Mouse (Mus musculus) left cerebral cortex, adult 2 months (tissue): Measurements from ENCODE around the gene 1700067K01Rik. TPM values are rescaled to one million over a fixed set of nuclear protein-coding genes. Genes with fewer than 3 reads are reported as not detected.

Source experiments
- DNase-seq, 2 experiments: peaks; one replicate each; pipeline ENCODE4 v3.0.0; 2021 to 2022; ENCODE audit warnings: low spot score in 2 of 2, mixed read lengths in 1 of 2; ENCODE audit errors: extremely low spot score in 1 of 2
- H3K27ac ChIP-seq: fragments of 200-600 bp; 2 replicates; pipeline ENCODE4 v1.8.1; 2022
- H3K4me3 ChIP-seq: fragments of 200-600 bp; 2 replicates; pipeline ENCODE4 v1.8.1; 2022
- CTCF ChIP-seq: fragments of 200-600 bp; IDR thresholded peaks from 2 replicates; pipeline ENCODE4 v1.8.1; 2022; ENCODE audit warnings: antibody characterized with exemption, mild to moderate bottlenecking, moderate library complexity
- intact Hi-C: fragments of 180-260 bp; cut with DNase I; formaldehyde crosslinking; loops from one replicate; pipeline ENCODE4 v1.15.1; 2025
- total RNA-seq, 2 experiments: library from RNA; stranded (reverse); gene quantifications; 2 replicates each; pipeline ENCODE4 v1.2.3; 2021

Gene 1700067K01Rik
- total RNA-seq, 2 experiments from 2014 or later = 0.41 TPM; not detected in 1

GRCm38 (mm10) chr8:83990170-83990569 is 11.1 kb upstream of the 1700067K01Rik start:
- DNase-seq = no peak
- Histone ChIP-seq H3K4me3 (no peak overlapping the region), H3K27ac (no peak overlapping the region)
- intact Hi-C loops = no loop called here
- TF ChIP-seq CTCF = no peak

- H3K4me3 ChIP-seq = no peak overlapping the region
- no peak for TF ChIP-seq CTCF
- H3K27ac ChIP-seq = no peak overlapping the region
- no peak for DNase-seq
- intact Hi-C loops = no loop called here
Observed at GRCm38 (mm10) chr8:83992488-83992887, 8.8 kb upstream of the 1700067K01Rik start.

GRCm38 (mm10) chr8:83994030-83994429 is 7.3 kb upstream of the 1700067K01Rik start:
- TF ChIP-seq CTCF = no peak
- intact Hi-C loops = loop anchor here (2.0 kb wide), 1 partner anchor 17 kb away; no protein-coding TSS in a partner anchor
- no peak for DNase-seq

GRCm38 (mm10) chr8:83995973-83996372 is 5.3 kb upstream of the 1700067K01Rik start:
- intact Hi-C loops = loop anchor here (2.0 kb wide), 3 partner anchors 19 to 97 kb away; partner anchors contain the start of genes Asf1b and Gm10644
- DNase-seq = no peak
- peak overlapping the region; percentile 86 for H3K27ac ChIP-seq
- no peak for TF ChIP-seq CTCF
- no peak overlapping the region for H3K4me3 ChIP-seq

More at GRCm38 (mm10) chr8:83994030-83994429, 7.3 kb upstream of the 1700067K01Rik start:
- H3K4me3 ChIP-seq = no peak overlapping the region
- H3K27ac ChIP-seq = no peak overlapping the region

GRCm38 (mm10) chr8:83996567-83997505 is 4.5 kb upstream of the 1700067K01Rik start:
- DNase-seq = peak; percentile 66 to 83
- H3K4me3 ChIP-seq = peak overlapping the region; percentile 63
- no peak for TF ChIP-seq CTCF
- H3K27ac ChIP-seq = peak overlapping the region; percentile 86
- intact Hi-C loops = loop anchor here (2.0 kb wide), 2 partner anchors 42 to 98 kb away; partner anchors contain the start of genes Asf1b and Gm10644

- DNase-seq = peak in 1 of 2 experiments; percentile 64
- H3K27ac ChIP-seq = peak within 1 kb of the TSS; percentile 86
- intact Hi-C loops = loop anchor here (2.0 kb wide), 2 partner anchors 43 to 99 kb away; partner anchors contain the start of genes Asf1b and Gm10644
- TF ChIP-seq CTCF = no peak
- peak within 1 kb of the TSS; percentile 70 for H3K4me3 ChIP-seq
Observed at GRCm38 (mm10) chr8:83997511-83998141, 3.7 kb upstream of the 1700067K01Rik start, which contains the start of gene Samd1. Samd1 (plus strand) TSS chr8:83997672.

- Histone ChIP-seq H3K4me3 (peak overlapping the region; percentile 70), H3K27ac (0 out of 2 replicates have a peak overlapping the region, but pooled peaks have one; percentile 25)
- intact Hi-C loops = no loop called here
- DNase-seq = peak in 1 of 2 experiments; percentile 54
- TF ChIP-seq CTCF = peak; percentile 48
Observed at GRCm38 (mm10) chr8:83998231-83999056, 2.9 kb upstream of the 1700067K01Rik start.

- intact Hi-C loops = no loop called here
- no peak for TF ChIP-seq CTCF
- Histone ChIP-seq H3K4me3 (peak overlapping the region; percentile 70), H3K27ac (no peak overlapping the region)
- no peak for DNase-seq
Observed at GRCm38 (mm10) chr8:83999057-83999705, 2.1 kb upstream of the 1700067K01Rik start.

- H3K4me3 ChIP-seq = no peak overlapping the region
- H3K27ac ChIP-seq = no peak overlapping the region
- intact Hi-C loops = no loop called here
- DNase-seq = no peak
- no peak for TF ChIP-seq CTCF
Observed at GRCm38 (mm10) chr8:83999825-84000224, 1.5 kb upstream of the 1700067K01Rik start.

- no peak overlapping the region for H3K27ac ChIP-seq
Observed at GRCm38 (mm10) chr8:84002957-84003611, 1.8 kb downstream of the 1700067K01Rik start.

More at GRCm38 (mm10) chr8:84002957-84003611, 1.8 kb downstream of the 1700067K01Rik start:
- no peak for DNase-seq
- H3K4me3 ChIP-seq = no peak overlapping the region
- no peak for TF ChIP-seq CTCF
- intact Hi-C loops = no loop called here
